Mouse (Mus musculus) cerebellum, adult 9-11 months (tissue): Measurements from ENCODE around the gene Akr1c14.
"Not testable (repeated sequence)": the region's sequence is repeated elsewhere in the genome, so short reads cannot be mapped to it uniquely, and the experiment has no call there.

Experiments
- DNase-seq: peaks from one replicate; pipeline ENCODE4 v3.0.0; 2022

The Akr1c14 gene

GRCm38 (mm10) chr13:4048719-4049118, at the start of gene Akr1c14:
Gene Akr1c14, plus strand, starts transcription at chr13:4049011.
- DNase-seq, result no peak

- DNase-seq, result peak; percentile 11
Observed at GRCm38 (mm10) chr13:4001687-4002086, 47.1 kb upstream of the Akr1c14 start.

GRCm38 (mm10) chr13:4010784-4011183, 38.0 kb upstream of the Akr1c14 start:
- no peak for DNase-seq

- DNase-seq, result no peak
Observed at GRCm38 (mm10) chr13:4013811-4014210, 35.0 kb upstream of the Akr1c14 start.

GRCm38 (mm10) chr13:4029897-4030296, 18.9 kb upstream of the Akr1c14 start:
- DNase-seq, result no peak

- DNase-seq, result no peak
Observed at GRCm38 (mm10) chr13:4032512-4032911, 16.3 kb upstream of the Akr1c14 start.

GRCm38 (mm10) chr13:4035052-4035451, 13.8 kb upstream of the Akr1c14 start:
- no peak for DNase-seq

- DNase-seq, result no peak
Observed at GRCm38 (mm10) chr13:4046113-4046512, 2.7 kb upstream of the Akr1c14 start.

- DNase-seq, result no peak
Observed at GRCm38 (mm10) chr13:4046841-4047240, 2.0 kb upstream of the Akr1c14 start.

GRCm38 (mm10) chr13:4048226-4048625, 585 bp upstream of the Akr1c14 start:
- no peak for DNase-seq

- DNase-seq, result no peak
Observed at GRCm38 (mm10) chr13:4049655-4050054, 844 bp downstream of the Akr1c14 start.

GRCm38 (mm10) chr13:4055450-4055849, 6.6 kb downstream of the Akr1c14 start:
- DNase-seq, result no peak

GRCm38 (mm10) chr13:4056211-4056610, 7.4 kb downstream of the Akr1c14 start:
- DNase-seq, result no peak

GRCm38 (mm10) chr13:4058239-4058638, 9.4 kb downstream of the Akr1c14 start:
- not testable (repeated sequence) for DNase-seq

GRCm38 (mm10) chr13:4059363-4059762, 10.6 kb downstream of the Akr1c14 start:
- no peak for DNase-seq

- no peak for DNase-seq
Observed at GRCm38 (mm10) chr13:4060214-4060730, 11.5 kb downstream of the Akr1c14 start.

- no peak for DNase-seq
Observed at GRCm38 (mm10) chr13:4076517-4077435, 28.0 kb downstream of the Akr1c14 start.

- no peak for DNase-seq
Observed at GRCm38 (mm10) chr13:4079876-4080275, 31.1 kb downstream of the Akr1c14 start.

- DNase-seq, result no peak
Observed at GRCm38 (mm10) chr13:4101691-4102090, 52.9 kb downstream of the Akr1c14 start.

GRCm38 (mm10) chr13:4102721-4103120, 53.9 kb downstream of the Akr1c14 start:
- DNase-seq, result no peak

GRCm38 (mm10) chr13:4110281-4111188, 61.7 kb downstream of the Akr1c14 start:
- peak; percentile 5 for DNase-seq

GRCm38 (mm10) chr13:4119181-4119904, 70.5 kb downstream of the Akr1c14 start:
- DNase-seq, result no peak

- DNase-seq, result no peak
Observed at GRCm38 (mm10) chr13:4123146-4123545, 74.3 kb downstream of the Akr1c14 start.
